22 mouse cellular contexts compared by ENCODE assay signal in genomic region chr3:137823317-137823716, GRCm38 (mm10).
"Had no signal": no experiment of that assay in that cellular context is flagged by ENCODE, and none has a peak within 500 bp of the region (broad histone marks: within the 10 kb centered on the region; RNA-seq: fewer than 3 reads in every experiment).

No protein-coding gene starts in this region.

- DNase-seq: kidney, adult 18-20 months; kidney, adult 9 months; kidney, postnatal 14 days; kidney, postnatal 4 days; layer of hippocampus, adult 9-11 months; liver; lung, adult 18-20 months; lung, postnatal 10 days; lung, postnatal 36 days; midbrain, embryonic 14.5 days; right cerebral cortex, adult 18-20 months; right cerebral cortex, postnatal 14 days; right cerebral cortex, postnatal 4 days; thymus, postnatal 25 days had no signal

- H3K36me3 ChIP-seq: limb, embryonic 10.5 days; limb, embryonic 13.5 days; liver, embryonic 12.5 days; liver, embryonic 15.5 days; lung, embryonic 15.5 days; neural tube, embryonic 12.5 days; neural tube, embryonic 15.5 days had no signal

- H3K9ac ChIP-seq: limb, embryonic 13.5 days; liver, embryonic 12.5 days; liver, embryonic 15.5 days; lung, embryonic 15.5 days; neural tube, embryonic 12.5 days; neural tube, embryonic 15.5 days had no signal

- H3K27me3 ChIP-seq: limb, embryonic 13.5 days; liver, embryonic 12.5 days; liver, embryonic 15.5 days; lung, embryonic 15.5 days; neural tube, embryonic 12.5 days; neural tube, embryonic 15.5 days had no signal

- H3K4me1 ChIP-seq: liver, embryonic 12.5 days; liver, embryonic 15.5 days; lung, embryonic 15.5 days had no signal

- H3K27ac ChIP-seq: layer of hippocampus, adult 2 months; limb, embryonic 10.5 days; limb, embryonic 13.5 days; liver, embryonic 12.5 days; liver, embryonic 15.5 days; lung, embryonic 15.5 days; neural tube, embryonic 12.5 days; neural tube, embryonic 15.5 days had no signal

- H3K4me2 ChIP-seq: limb, embryonic 13.5 days; liver, embryonic 12.5 days; liver, embryonic 15.5 days; lung, embryonic 15.5 days; neural tube, embryonic 12.5 days; neural tube, embryonic 15.5 days had no signal

- H3K9me3 ChIP-seq: limb, embryonic 10.5 days; limb, embryonic 13.5 days; liver, embryonic 12.5 days; liver, embryonic 15.5 days; lung, embryonic 15.5 days; neural tube, embryonic 12.5 days; neural tube, embryonic 15.5 days had no signal

- H3K4me3 ChIP-seq: layer of hippocampus, adult 2 months; limb, embryonic 10.5 days; limb, embryonic 13.5 days; liver, embryonic 12.5 days; liver, embryonic 15.5 days; lung, embryonic 15.5 days; neural tube, embryonic 12.5 days; neural tube, embryonic 15.5 days had no signal

- ATAC-seq: liver, embryonic 12.5 days had no signal
